Mouse (Mus musculus) forebrain, embryonic 13.5 days (tissue): ENCODE data around the gene Pgap1. TPM values are rescaled to one million over a fixed set of nuclear protein-coding genes. Genes with fewer than 3 reads are reported as not detected.

ENCODE experiments used
- ATAC-seq: fragments of 200-750 bp; cut with Nextera tagmentation; 2 replicates; pipeline ENCODE4 v1.8.0; 2017
- H3K27ac ChIP-seq: fragments of 300-500 bp; sonication (generic); 2 replicates; pipeline ENCODE4 v1.5.1; 2015; ENCODE audit warnings: inconsistent platforms, mild to moderate bottlenecking, moderate library complexity
- H3K27me3 ChIP-seq: fragments of 300-500 bp; sonication (generic); 2 replicates; pipeline ENCODE4 v1.6.1; 2015; ENCODE audit warnings: mild to moderate bottlenecking, inconsistent platforms
- H3K36me3 ChIP-seq: fragments of 300-500 bp; sonication (generic); 2 replicates; pipeline ENCODE4 v1.6.1; 2015; ENCODE audit warnings: mild to moderate bottlenecking, inconsistent platforms; ENCODE audit not compliant: poor library complexity, severe bottlenecking
- H3K4me1 ChIP-seq: fragments of 300-500 bp; sonication (generic); 2 replicates; pipeline ENCODE4 v1.6.1; 2015; ENCODE audit warnings: inconsistent platforms
- H3K4me2 ChIP-seq: fragments of 300-500 bp; sonication (generic); 2 replicates; pipeline ENCODE4 v1.6.1; 2015; ENCODE audit warnings: inconsistent platforms, mild to moderate bottlenecking, moderate library complexity
- H3K4me3 ChIP-seq: fragments of 300-500 bp; sonication (generic); 2 replicates; pipeline ENCODE4 v1.5.1; 2015; ENCODE audit warnings: mild to moderate bottlenecking, inconsistent platforms
- H3K9ac ChIP-seq: fragments of 300-500 bp; sonication (generic); 2 replicates; pipeline ENCODE4 v1.6.1; 2015; ENCODE audit warnings: mild to moderate bottlenecking, inconsistent platforms
- H3K9me3 ChIP-seq: fragments of 300-500 bp; sonication (generic); replicated peaks from 2 replicates; pipeline ENCODE4 v1.6.1; 2016; ENCODE audit warnings: inconsistent platforms
- WGBS: fragments of 180-500 bp; shearing (Covaris S2); methylation state at CpG from one replicate; pipeline ENCODE4 v1.1.7; 2015; 5-methylcytosine and 5-hydroxymethylcytosine counted together
- polyA plus RNA-seq: library from polyadenylated mRNA; unstranded; fragments of >200 nt; fragmentation: Nextera tagmentation; extraction: Ambion mirVana; gene quantifications from 2 replicates; pipeline ENCODE4 v1.2.1, GENCODE M21; 2015

Gene Pgap1
- 26.7 and 29.7 TPM in 2 replicates for polyA plus RNA-seq

DNA sequence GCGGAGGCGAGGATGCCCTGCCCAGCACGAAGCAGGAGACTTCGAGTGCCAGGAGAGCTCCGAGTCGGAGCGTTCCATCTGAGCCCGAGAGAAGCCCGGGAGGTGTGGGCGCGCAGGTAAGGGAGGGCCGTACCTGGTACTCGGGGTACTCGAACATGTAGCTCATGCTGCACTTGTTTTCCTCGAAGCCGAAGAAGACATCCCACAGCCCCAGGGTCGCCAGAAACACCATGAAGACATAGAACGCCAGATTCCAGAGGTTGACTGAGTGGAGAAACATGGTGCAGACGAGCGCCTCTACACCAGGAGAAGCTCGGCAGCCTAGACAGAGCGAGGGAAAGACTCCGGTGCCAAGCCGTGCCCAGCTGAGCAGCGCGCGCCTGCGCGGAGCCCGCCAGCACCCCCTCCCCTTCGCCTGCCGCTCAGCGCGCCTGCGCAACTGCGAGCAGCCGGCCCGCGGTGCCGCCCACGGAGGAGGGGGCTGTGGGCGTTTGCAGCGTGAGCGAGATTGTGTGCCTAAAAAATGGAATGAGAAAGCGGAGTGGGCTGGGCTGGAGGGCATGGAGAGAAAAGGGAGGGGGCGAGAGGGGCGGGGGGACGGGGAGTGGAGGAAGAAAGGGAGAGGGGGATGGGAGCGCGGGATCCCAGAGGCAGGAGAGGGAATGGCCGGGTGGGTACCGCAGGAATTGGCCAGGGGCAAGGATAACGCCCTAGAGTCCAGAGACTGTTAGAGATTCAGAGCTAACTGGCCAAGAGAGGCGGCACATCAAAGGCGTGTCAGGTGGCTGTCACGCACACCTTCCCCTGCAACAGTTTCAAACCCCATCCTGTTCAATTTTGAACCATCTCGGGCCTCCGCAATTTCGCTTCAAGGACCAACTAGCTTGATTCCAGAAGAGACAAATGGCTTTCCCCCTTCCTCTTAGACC is at the start of gene Pgap1:
Gene Pgap1 (minus strand): TSS at position 384 of the 929 bp plus-strand sequence.
- WGBS, result under 1% methylated on average over 59 of the region's 59 CpGs
- peak; percentile 99 for ATAC-seq
- peak within 1 kb of the TSS; percentile 87 for H3K9ac ChIP-seq
- no peaks in the 10 kb centered on the region for H3K27me3 ChIP-seq
- H3K27ac ChIP-seq, result peak within 1 kb of the TSS; percentile 90
- peak within 1 kb of the TSS; percentile 82 for H3K4me3 ChIP-seq
- no peaks in the 10 kb centered on the region for H3K36me3 ChIP-seq
- peaks cover 21% of the 10 kb centered on the region for H3K4me1 ChIP-seq
- peak within 1 kb of the TSS; percentile 74 for H3K4me2 ChIP-seq
- no peaks in the 10 kb centered on the region for H3K9me3 ChIP-seq

- H3K9me3 ChIP-seq, result no peaks in the 10 kb centered on the region
- ATAC-seq, result no peak
- no peaks in the 10 kb centered on the region for H3K27me3 ChIP-seq
- H3K9ac ChIP-seq, result no peak overlapping the region
- H3K36me3 ChIP-seq, result no peaks in the 10 kb centered on the region
- WGBS, result 68% methylated on average over 1 of the region's 1 CpGs
- H3K4me3 ChIP-seq, result no peak overlapping the region
- H3K4me2 ChIP-seq, result no peak overlapping the region
- H3K27ac ChIP-seq, result no peak overlapping the region
- no peaks in the 10 kb centered on the region for H3K4me1 ChIP-seq
These were observed 49.5 kb upstream of the Pgap1 start for GRCm38 (mm10) chr1:54606936-54607335.

DNA sequence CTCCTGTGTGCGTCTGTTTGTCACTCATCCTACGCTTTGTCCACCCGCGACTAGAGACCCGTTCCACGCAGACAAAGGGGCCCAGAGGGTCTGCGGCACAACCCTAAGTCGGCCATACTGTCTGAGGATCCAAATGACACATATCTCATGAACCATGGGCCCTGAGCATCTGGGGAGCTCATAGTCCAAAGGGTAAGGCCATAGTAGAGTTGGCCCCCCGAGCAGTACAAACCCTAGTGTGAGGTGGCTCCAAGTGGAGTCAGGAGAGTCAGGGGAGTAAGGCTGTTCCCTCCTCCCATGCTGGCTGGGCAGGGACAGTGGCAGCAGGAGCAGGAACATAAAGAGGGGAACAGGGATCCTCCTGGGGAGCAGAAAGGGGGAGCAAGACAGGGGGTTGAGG is 44.2 kb upstream of the Pgap1 start:
- no peak overlapping the region for H3K4me2 ChIP-seq
- H3K27ac ChIP-seq, result no peak overlapping the region
- H3K4me1 ChIP-seq, result no peaks in the 10 kb centered on the region
- WGBS, result 96% methylated on average over 9 of the region's 9 CpGs
- no peak for ATAC-seq
- no peak overlapping the region for H3K4me3 ChIP-seq
- H3K27me3 ChIP-seq, result no peaks in the 10 kb centered on the region
- no peak overlapping the region for H3K9ac ChIP-seq
- H3K36me3 ChIP-seq, result no peaks in the 10 kb centered on the region
- H3K9me3 ChIP-seq, result no peaks in the 10 kb centered on the region

DNA sequence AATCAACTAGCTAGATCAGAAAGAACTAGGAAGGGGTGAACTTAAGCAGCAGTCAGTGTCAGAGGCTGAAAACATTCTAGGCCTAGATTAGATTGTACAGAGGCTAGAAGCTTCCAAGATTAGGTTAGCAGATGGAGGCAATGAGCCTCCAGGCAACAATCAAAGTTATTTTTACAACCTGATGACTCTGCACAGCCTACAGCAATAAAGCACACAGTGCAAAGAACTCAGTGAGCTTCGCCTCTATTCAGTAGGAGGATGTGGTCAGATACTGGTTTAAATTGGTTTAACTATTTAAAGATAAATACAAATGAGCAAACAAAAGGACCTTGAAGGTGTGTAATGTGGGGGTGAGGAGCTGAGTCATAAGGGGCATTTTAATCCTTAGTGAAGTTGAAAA is 42.8 kb upstream of the Pgap1 start:
- Histone ChIP-seq H3K9ac (no peak overlapping the region), H3K4me2 (no peak overlapping the region), H3K36me3 (no peaks in the 10 kb centered on the region), H3K4me3 (no peak overlapping the region), H3K4me1 (no peaks in the 10 kb centered on the region), H3K27ac (no peak overlapping the region), H3K27me3 (no peaks in the 10 kb centered on the region), H3K9me3 (no peaks in the 10 kb centered on the region)
- 93% methylated on average over 1 of the region's 1 CpGs for WGBS
- ATAC-seq, result no peak

- Histone ChIP-seq H3K4me3 (no peak overlapping the region), H3K36me3 (no peaks in the 10 kb centered on the region), H3K27me3 (no peaks in the 10 kb centered on the region), H3K4me2 (no peak overlapping the region), H3K27ac (no peak overlapping the region), H3K9me3 (no peaks in the 10 kb centered on the region), H3K4me1 (no peaks in the 10 kb centered on the region), H3K9ac (no peak overlapping the region)
- WGBS, result 77% methylated on average over 4 of the region's 4 CpGs
- peak; percentile 38; the same call in 1 of the 2 replicates for ATAC-seq
These were observed 40.2 kb upstream of the Pgap1 start for GRCm38 (mm10) chr1:54597594-54598217.

- H3K4me1 ChIP-seq, result no peaks in the 10 kb centered on the region
- 91% methylated on average over 2 of the region's 2 CpGs for WGBS
- no peak overlapping the region for H3K4me2 ChIP-seq
- H3K9me3 ChIP-seq, result no peaks in the 10 kb centered on the region
- no peak overlapping the region for H3K9ac ChIP-seq
- H3K4me3 ChIP-seq, result no peak overlapping the region
- H3K27me3 ChIP-seq, result no peaks in the 10 kb centered on the region
- H3K36me3 ChIP-seq, result no peaks in the 10 kb centered on the region
- no peak for ATAC-seq
- no peak overlapping the region for H3K27ac ChIP-seq
These were observed 38.7 kb upstream of the Pgap1 start for GRCm38 (mm10) chr1:54596151-54596550.

- no peaks in the 10 kb centered on the region for H3K27me3 ChIP-seq
- H3K9ac ChIP-seq, result no peak overlapping the region
- H3K36me3 ChIP-seq, result no peaks in the 10 kb centered on the region
- peaks cover 18% of the 10 kb centered on the region for H3K4me1 ChIP-seq
- 96% methylated on average over 5 of the region's 5 CpGs for WGBS
- H3K4me3 ChIP-seq, result no peak overlapping the region
- no peak overlapping the region for H3K4me2 ChIP-seq
- ATAC-seq, result no peak
- no peak overlapping the region for H3K27ac ChIP-seq
- H3K9me3 ChIP-seq, result no peaks in the 10 kb centered on the region
These were observed 29.6 kb upstream of the Pgap1 start for GRCm38 (mm10) chr1:54587076-54587475.

DNA sequence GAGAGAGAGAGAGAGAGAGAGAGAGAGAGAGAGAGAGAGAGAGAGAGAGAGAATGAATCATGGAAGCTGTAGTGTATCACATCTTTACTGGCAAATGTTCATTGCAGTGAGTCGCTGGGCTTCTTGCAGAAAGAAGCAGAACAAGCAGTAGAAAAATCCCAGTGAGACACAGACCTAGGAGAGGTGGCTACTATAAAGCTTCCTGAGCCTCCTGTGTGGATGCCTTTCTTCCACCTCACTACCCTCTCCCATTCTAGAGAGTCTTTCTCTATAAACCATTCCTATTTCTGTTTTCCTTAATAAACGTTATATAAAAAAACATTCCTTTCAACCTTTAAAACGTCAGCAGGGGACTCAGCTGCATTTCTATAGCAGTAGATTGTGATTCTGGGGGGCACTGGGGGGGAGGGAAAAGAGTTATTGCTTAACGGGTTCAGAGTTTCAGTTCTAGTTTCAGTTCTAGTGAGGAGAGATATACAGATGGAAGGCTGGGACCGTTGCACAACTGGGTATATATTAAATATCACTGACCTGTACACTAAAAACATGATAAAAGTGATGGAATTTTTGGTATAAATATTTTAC is 28.6 kb upstream of the Pgap1 start:
- H3K27me3 ChIP-seq, result no peaks in the 10 kb centered on the region
- no peak overlapping the region for H3K4me3 ChIP-seq
- H3K9ac ChIP-seq, result no peak overlapping the region
- WGBS, result 29% methylated on average over 5 of the region's 5 CpGs
- no peak for ATAC-seq
- peaks cover 18% of the 10 kb centered on the region for H3K4me1 ChIP-seq
- no peaks in the 10 kb centered on the region for H3K36me3 ChIP-seq
- H3K4me2 ChIP-seq, result no peak overlapping the region
- no peaks in the 10 kb centered on the region for H3K9me3 ChIP-seq
- H3K27ac ChIP-seq, result no peak overlapping the region; the same call in 1 of the 2 replicates

DNA sequence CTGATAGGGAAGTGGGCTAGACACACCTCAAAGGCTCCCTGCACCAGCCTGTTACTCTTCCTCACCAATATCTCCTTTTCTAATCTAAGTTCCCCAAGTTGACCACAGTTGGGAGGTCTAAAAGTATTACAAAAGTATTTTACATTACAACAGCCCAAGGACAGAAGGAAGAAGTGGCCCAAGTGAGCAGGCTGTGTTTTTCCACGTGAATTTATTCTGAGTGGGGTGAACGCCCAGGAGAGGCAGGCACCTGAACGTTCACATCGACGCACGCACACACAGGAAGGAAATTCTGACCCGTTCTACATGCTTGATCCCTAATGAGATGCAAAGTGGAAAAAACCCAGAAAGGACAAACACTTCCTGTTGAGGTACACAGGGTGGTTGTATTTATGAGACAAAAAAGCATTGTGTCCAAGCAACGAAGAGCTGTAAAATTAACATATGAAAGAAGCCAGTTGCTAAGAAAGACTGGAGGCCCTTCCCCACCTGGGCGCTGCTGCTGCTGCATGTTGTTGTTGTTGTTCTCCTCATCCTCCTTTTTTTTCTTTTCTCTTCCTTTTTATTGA is 27.9 kb upstream of the Pgap1 start:
- Histone ChIP-seq H3K9ac (no peak overlapping the region), H3K4me3 (no peak overlapping the region), H3K27me3 (no peaks in the 10 kb centered on the region), H3K4me2 (peak overlapping the region; percentile 18; the same call in 1 of the 2 replicates), H3K27ac (no peak overlapping the region), H3K9me3 (no peaks in the 10 kb centered on the region), H3K4me1 (peaks cover 18% of the 10 kb centered on the region), H3K36me3 (no peaks in the 10 kb centered on the region)
- peak; percentile 80 for ATAC-seq
- 6% methylated on average over 9 of the region's 9 CpGs for WGBS

DNA sequence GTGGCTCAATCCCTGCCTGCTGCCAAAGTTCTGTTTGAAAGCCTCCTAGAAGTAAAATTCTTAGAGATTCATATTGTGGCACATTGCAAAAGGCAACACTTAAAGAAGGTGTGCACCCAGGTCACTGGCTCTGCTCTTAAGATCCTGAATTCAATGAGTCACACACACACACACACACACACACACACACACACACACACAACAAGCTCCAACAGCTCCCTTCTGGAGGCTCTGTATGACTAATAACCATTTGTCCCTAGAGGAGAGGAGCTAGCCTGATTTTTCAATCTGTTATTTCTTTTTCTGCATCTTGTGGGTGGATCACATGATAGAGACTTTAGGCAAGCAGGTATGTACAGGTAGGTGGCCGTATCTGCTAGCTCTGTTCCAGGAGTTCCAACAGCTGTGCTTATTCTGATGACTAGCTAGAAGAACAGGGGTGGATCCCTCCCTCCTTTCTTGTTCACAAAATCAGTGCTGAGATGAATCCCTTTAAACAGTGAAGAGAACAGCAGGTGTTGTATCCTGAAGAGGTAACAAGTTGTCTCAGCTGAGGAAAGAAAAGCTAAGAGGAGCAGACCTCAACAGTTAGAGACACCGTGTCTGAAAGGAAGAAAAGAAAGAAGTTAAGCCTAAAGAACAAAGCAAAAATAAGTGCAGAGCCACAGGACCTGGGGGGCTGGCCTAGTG is 27.2 kb upstream of the Pgap1 start:
- Histone ChIP-seq H3K9ac (no peak overlapping the region), H3K4me2 (no peak overlapping the region), H3K27me3 (no peaks in the 10 kb centered on the region), H3K36me3 (no peaks in the 10 kb centered on the region), H3K27ac (no peak overlapping the region), H3K4me3 (no peak overlapping the region), H3K9me3 (no peaks in the 10 kb centered on the region), H3K4me1 (peaks cover 18% of the 10 kb centered on the region)
- WGBS, result 38% methylated on average over 2 of the region's 2 CpGs
- ATAC-seq, result peak; percentile 48; the same call in 1 of the 2 replicates

GRCm38 (mm10) chr1:54578358-54579184 is 21.1 kb upstream of the Pgap1 start:
- peak; percentile 80 for ATAC-seq
- H3K4me3 ChIP-seq, result no peak overlapping the region
- WGBS, result 13% methylated on average over 8 of the region's 8 CpGs

More at GRCm38 (mm10) chr1:54578358-54579184, 21.1 kb upstream of the Pgap1 start:
- H3K27ac ChIP-seq, result peak overlapping the region; percentile 64; the same call in 1 of the 2 replicates
- H3K9ac ChIP-seq, result no peak overlapping the region; the same call in 1 of the 2 replicates
- H3K36me3 ChIP-seq, result no peaks in the 10 kb centered on the region
- peaks cover 16% of the 10 kb centered on the region for H3K4me1 ChIP-seq
- H3K27me3 ChIP-seq, result no peaks in the 10 kb centered on the region
- H3K9me3 ChIP-seq, result no peaks in the 10 kb centered on the region
- peak overlapping the region; percentile 48 for H3K4me2 ChIP-seq
